In the genomic region with DNA sequence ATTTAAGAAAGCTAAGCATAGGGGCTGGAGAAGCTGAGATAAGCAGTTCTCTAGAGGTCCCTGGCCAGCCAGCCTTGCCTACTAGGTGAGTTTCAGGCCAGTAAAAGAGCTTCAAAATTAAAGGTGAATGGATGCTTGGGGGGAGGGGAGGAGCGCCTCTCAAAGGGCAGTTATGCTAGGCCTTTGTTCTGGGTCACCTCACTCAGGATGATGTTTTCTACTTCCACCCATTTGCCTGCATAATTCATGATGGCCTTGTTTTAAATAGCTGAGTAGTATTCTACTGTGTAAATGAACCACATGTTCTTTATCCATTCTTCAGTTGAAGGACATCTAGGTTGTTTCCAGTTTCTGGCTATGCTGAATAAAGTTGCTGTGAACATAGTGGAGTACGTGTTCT, we compare ENCODE assay signal across 21 mouse cellular contexts.
"Had no signal": no experiment of that assay in that cellular context is flagged by ENCODE, and none has a peak within 500 bp of the region (broad histone marks: within the 10 kb centered on the region; RNA-seq: fewer than 3 reads in every experiment).

No protein-coding gene starts in this region.

- H3K27me3 ChIP-seq: heart, embryonic 12.5 days; hindbrain, embryonic 12.5 days; intestine, embryonic 15.5 days; kidney, embryonic 15.5 days; limb, embryonic 15.5 days; liver, embryonic 12.5 days had no signal

- DNase-seq: gastrocnemius, adult 2 months; gastrocnemius, postnatal 10 days; gastrocnemius, postnatal 25 days; heart, adult 2 months; heart, postnatal 10 days; heart, postnatal 4 days; kidney, adult 8-10 months; left cerebral cortex, postnatal 4 days had no signal

- H3K27ac ChIP-seq: gastrocnemius, adult 2 months; heart, adult 2 months; heart, embryonic 10.5 days; hindbrain, embryonic 10.5 days; hindbrain, embryonic 12.5 days; hindbrain, embryonic 14.5 days; intestine, embryonic 15.5 days; kidney, embryonic 15.5 days; kidney, postnatal 0 days; layer of hippocampus, adult 2 months; limb, embryonic 13.5 days; limb, embryonic 15.5 days; liver, embryonic 12.5 days; liver, embryonic 14.5 days had no signal

- H3K9ac ChIP-seq: heart, embryonic 12.5 days; hindbrain, embryonic 12.5 days; hindbrain, embryonic 14.5 days; intestine, embryonic 15.5 days; kidney, embryonic 15.5 days; limb, embryonic 13.5 days; limb, embryonic 15.5 days; liver, embryonic 12.5 days; liver, embryonic 14.5 days had no signal

- H3K36me3 ChIP-seq: heart, embryonic 10.5 days; heart, embryonic 12.5 days; hindbrain, embryonic 10.5 days; hindbrain, embryonic 12.5 days; intestine, embryonic 15.5 days; kidney, embryonic 15.5 days; limb, embryonic 13.5 days; limb, embryonic 15.5 days; liver, embryonic 12.5 days had no signal

- H3K9me3 ChIP-seq: heart, embryonic 10.5 days; heart, embryonic 12.5 days; hindbrain, embryonic 10.5 days; hindbrain, embryonic 12.5 days; intestine, embryonic 15.5 days; kidney, embryonic 15.5 days; limb, embryonic 13.5 days; limb, embryonic 15.5 days; liver, embryonic 12.5 days had no signal

- H3K4me3 ChIP-seq: gastrocnemius, adult 2 months; heart, adult 2 months; heart, embryonic 10.5 days; heart, embryonic 12.5 days; hindbrain, embryonic 10.5 days; hindbrain, embryonic 12.5 days; intestine, embryonic 15.5 days; kidney, embryonic 15.5 days; layer of hippocampus, adult 2 months; limb, embryonic 13.5 days; limb, embryonic 15.5 days; liver, embryonic 12.5 days had no signal

- H3K4me1 ChIP-seq: heart, embryonic 12.5 days; intestine, embryonic 15.5 days; limb, embryonic 13.5 days; limb, embryonic 15.5 days; liver, embryonic 12.5 days had no signal
